Mouse (Mus musculus): ENCODE measurements around the gene Hspb7. TPM values are rescaled to one million over a fixed set of nuclear protein-coding genes. Genes with fewer than 3 reads are reported as not detected.

Hspb7 gene
- total RNA-seq, 2 experiments from 2014 or later: 1,173 to 1,191 TPM

DNA sequence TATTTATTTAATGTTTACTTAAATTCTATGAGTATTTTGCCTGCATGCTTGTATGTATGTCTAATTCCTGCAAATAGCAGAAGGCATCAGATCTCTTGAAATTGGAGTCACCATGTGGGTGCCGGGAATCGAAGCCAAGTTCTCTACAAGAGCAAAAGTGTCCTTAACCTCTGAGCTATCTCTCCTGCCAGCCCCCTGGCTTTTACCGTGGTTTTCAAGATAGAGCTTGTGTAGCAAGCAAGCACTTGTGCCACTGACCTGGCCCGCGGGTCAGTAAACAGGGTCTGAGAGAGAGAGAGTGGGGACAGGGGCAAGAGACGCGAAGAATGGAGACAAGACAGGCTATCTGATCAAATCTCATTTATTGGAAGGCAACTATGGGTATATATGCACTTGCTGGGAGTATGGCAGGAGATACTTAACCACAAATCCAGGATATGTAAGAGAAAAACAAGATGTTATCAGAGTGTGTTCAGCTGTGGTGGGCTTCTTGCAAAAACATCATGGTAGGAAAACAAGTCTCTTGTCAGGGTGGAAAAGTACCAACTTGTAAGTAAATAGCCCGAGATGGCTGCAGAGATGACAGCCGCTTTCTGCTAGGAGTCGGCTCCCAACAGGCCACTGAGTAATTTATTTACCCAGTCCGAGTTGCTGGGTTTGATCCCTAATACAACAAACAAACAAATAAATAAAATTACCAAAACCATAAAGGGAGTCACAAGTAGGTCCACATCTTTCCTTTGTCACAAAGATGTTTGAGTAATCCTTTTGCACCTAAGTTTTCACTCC lies 23.3 kb downstream of the Hspb7 start:
- intact Hi-C loops (cut with DNase I): no loop called here
- no peak for DNase-seq

DNA sequence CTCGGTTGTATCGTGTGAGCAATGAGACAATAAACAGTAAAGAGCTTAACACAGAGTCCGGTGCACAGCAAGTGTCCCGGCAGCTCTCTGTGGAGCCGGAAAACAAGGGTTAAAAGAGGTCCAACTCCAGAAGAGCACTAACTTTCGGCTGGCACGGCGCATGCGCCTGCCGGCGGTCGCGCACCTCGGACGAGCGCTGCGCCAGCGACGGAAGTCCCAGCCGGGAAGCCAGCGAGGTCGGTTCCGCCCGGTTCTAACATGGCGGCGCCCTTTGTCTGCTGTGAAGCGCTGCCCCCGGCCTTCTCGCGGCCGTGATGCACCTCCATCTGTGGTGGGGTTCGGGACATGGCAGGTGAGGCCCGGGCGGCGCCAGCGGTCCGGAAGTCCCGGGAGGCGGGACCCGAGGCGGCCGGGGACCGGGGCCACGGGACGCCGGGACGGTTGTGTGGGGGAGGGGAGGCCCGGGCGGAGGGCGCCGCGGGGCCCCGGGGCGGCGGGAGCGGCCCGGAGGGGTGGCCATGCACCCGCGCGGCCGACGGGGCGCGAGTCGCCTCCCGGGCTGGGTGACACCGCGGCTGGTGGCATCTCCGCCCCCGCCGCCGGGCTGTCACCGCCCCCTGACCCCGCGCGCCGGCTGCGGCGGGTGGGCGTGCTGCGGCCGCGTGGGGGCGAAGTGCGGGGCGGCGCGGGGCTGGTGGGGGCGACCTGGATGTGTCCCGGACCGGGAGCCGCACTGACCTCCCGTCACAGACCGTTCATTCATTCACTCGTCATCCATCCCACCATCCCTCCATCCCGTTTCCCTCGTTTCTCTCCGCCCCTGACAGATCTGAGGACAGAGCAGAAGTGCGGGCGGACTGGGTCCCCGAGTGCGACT lies 24.1 kb downstream of the Hspb7 start, which contains the start of gene Zbtb17:
TSS of gene Zbtb17 (plus strand) at position 204 of the 877 bp plus-strand sequence.
- intact Hi-C loops (cut with DNase I): no loop called here
- DNase-seq: peak; percentile 90 to 92

DNA sequence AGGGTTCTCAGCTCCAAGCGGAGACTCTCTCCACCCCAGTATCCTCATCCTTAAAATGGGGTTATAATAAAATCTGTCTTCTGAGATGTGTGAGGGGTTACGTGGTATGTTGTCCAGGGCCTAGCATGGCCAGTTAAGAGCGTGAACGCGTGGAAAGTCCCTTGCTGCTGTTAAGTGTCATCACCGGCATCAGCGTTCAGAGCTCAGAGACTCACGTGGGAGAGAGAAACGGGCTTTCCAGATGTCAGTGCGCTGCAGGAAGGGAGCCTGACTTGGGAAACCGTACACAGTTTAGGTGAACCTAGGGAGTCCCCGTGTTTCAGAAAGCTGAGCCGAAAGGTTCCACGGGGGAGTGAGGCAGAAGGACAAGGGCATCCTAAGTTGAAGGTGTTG lies 24.7 kb downstream of the Hspb7 start:
- no peak for DNase-seq
- intact Hi-C loops (cut with DNase I): no loop called here

DNA sequence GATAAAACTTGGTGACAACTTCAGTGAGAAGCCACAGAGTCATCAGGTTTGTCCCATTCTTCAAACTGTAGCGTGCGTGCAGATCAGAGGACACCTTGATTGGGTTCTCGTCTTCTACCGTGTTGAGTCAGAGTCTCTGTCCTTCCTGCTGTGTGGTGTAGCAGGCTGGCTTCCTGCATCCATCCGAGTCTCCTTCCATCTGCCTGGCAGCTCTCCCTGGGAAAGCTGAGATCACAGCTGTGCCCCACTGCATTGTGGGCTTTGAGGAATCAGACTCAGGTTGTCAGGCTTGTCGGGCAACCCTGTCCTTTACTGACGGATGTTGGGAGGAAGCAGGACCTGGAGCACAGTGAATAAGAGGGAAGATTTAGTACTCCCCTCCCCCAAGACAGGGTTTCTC lies 25.6 kb downstream of the Hspb7 start:
- no peak for DNase-seq
- intact Hi-C loops (cut with DNase I): no loop called here

DNA sequence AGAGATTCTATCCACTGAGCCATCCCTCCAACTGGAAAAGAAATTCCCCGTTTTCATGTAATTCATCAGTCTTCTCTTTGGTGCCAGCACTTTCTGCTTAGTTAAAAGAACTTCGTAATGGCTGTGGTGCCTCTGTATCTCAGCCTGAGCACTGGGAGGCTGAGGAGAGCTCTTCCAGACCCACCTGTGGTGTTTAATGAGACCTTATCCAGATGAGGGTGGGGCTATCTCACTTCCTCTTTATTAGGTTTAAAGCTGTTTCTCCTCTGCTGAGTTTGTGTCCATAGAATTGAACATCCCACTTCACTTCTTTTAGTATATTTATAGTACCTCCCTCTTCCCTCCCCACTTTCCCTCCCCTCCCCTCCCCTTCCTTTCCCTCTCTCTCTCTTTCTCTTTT lies 30.7 kb downstream of the Hspb7 start:
- intact Hi-C loops (cut with DNase I): no loop called here
- no peak for DNase-seq

DNA sequence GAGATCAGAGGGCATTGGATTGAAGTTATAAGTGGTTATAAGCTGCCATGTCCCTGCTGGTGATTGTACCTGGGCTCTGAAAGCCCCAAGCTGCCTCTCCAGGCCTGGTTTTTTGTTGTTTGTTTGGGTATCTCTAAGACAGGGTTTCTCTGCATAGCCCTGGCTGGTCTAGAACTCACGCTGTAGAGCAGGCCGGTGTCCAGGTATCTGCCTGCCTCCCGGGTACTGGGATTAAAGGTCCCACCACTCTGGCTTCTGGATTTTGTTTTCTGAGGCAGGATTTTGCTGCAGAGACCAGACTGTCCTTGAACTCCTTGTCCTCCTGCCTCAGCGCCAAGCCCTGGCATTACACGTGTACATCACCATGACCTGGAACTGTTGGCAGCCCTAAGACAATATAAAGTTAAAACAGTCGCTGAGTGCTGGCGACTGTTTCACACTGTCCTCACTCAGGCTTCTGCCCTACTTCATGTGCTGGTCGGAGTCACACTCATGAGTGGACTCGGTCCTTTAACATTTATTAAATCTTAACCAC lies 31.4 kb downstream of the Hspb7 start:
- no peak for DNase-seq
- intact Hi-C loops (cut with DNase I): no loop called here

DNA sequence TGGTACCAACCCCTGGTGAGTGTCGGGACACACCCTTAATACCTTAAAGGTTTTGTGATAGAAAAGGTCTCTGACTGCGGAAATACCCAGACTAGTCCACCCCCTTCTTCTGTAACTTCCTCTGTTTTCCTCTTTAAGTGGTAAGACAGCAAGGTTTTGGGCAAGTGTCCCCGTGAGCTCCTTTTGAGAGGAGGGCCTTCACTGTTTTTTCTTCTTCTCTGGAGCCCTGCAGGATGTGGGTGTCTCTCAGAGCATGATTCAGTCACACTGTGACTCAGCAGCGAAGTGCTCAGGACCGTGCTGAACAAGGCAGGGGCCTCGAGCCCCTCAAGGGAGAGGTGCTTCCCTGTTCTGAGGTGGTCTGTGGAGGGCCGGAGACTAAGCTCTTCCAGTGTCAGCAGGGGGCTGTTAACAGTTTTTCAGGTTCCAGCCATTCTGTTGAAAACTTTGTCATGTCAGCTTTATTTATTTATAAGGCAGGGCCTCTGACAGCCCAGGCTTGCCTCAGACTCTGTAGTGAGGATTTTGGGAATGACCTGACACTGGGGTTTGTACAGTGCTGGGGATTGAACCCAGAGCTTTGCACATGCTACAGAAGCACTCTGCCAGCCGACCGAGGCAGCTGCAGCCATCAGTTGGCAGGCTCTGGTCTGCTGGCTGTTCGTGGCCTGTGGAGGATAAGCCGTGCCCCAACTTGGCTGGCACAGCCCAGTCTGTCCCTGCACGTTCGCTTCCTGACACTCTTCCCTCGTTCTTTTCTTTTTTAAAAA lies 34.2 kb downstream of the Hspb7 start:
- intact Hi-C loops (cut with DNase I): no loop called here
- DNase-seq: no peak

DNA sequence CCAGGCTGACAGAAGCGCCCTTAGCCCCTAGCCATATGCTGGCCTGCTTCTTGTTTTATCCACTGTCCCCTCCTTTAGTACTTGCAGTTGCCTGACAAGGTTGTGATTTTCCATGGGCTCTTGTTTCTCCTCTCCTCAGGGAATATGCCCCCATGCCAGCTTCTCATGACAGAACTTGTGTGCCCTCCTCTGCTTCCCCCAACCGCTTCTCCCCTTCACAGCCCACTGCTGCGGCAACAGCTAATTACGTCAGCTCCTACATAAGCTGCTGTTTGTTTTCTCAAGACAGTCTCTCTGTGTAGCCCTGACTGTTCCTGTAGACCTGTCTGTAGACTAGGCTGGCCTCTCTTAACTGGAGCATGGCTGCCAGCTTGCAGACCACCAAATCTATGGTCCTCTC lies 34.9 kb downstream of the Hspb7 start:
- no peak for DNase-seq
- intact Hi-C loops (cut with DNase I): no loop called here

DNA sequence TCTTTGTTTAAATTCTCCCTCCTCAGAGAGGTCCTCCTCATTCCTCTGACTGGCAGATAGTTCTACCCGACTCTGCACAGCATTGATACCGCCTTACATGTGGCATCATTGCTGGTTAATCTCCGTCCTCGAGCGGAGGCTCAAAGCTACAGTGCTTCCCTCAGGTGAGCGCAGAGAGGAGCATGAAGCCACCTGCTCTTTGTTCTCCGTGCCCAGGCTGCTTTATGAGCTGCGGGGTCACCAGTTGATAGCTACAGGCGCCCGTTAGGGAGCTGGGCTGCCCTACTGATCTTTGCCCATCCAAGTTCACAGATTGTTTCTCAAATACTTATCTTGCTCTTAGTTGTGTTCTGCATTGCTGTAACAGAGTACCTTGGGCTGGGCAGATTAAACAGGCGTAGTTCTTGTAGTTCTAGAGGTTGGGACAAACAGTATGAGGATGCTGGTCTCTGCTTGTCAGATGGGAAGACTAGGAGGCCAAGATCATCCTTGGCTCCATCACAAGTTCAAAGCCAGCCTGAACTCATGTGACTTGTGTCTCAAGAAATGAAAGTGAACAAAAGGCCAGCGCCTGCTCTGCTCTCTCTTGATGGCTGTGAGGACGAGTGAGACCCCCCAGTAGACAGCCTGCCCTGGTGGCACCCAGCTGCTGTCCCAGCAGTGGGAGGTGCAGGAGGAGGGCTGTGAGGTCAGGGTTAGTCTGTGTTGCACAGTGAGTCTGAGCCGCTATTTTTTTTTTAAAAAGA lies 35.8 kb downstream of the Hspb7 start:
- intact Hi-C loops (cut with DNase I): no loop called here
- DNase-seq: no peak

DNA sequence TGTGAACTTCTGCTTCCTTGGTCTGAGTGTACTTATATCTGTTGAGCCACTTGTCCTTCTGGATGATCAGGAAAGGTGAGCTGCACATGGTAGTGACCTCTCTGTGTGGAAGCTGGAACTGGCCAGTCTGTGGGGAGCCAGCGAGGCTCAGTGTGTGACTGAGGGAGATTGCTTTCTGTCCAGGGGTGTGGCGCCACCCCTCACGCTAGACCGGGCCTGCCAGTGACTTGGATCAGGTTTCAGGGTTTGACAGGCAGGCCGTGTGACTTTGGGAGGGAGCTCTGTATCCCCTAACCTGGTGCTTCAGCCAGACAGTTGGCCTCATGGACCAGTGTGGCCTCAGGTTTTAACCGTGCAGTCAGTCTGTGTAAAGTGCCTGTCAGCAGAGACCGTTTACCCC lies 37.7 kb downstream of the Hspb7 start:
- DNase-seq: no peak
- intact Hi-C loops (cut with DNase I): loop anchor here (2.0 kb wide), 1 partner anchor 37 kb away; no protein-coding TSS in a partner anchor

DNA sequence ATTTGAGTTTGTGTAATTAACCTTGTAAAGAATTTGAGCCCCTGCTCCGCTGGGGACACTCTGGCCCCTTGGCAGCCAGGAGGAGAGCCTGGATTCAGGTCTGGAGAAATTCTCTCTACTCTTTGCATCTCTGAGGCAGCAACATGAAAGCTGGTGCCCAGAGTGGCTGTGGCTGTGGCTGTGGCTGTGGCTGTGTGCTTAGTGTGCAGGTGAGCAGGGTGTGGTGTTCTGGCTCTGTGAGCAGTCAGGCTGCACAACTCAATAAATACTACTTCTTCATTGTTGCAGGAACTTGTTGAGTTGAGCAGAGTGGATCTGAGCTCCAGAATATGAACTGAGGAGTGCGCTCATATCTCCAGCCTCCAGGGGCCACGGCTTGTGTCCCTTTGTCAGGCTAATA lies 38.3 kb downstream of the Hspb7 start:
- intact Hi-C loops (cut with DNase I): loop anchor here (2.0 kb wide), 1 partner anchor 36 kb away; no protein-coding TSS in a partner anchor

DNA sequence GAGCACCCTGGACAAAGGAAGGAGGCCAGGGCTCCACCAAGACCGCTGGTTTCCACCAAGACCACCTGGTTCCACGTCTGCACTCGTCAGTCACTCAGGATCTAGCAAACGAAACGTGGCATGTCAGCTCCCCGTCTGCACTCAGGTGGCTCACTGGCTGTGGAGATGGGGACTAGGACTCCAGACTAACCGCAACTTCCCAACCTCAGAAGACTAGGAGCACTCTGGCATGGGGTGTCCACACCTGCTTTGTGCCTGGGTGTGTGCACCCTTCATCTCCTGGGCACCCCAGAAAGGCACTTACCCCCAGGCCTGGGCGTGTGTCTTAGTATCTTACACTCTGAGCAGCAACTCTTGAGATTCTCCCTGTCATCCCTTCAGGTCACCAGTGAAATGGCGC lies 39.2 kb downstream of the Hspb7 start:
- no peak for DNase-seq
- intact Hi-C loops (cut with DNase I): loop anchor here (2.0 kb wide), 1 partner anchor 35 kb away; no protein-coding TSS in a partner anchor

More for the DNA sequence above, 38.3 kb downstream of the Hspb7 start:
- DNase-seq: no peak

DNA sequence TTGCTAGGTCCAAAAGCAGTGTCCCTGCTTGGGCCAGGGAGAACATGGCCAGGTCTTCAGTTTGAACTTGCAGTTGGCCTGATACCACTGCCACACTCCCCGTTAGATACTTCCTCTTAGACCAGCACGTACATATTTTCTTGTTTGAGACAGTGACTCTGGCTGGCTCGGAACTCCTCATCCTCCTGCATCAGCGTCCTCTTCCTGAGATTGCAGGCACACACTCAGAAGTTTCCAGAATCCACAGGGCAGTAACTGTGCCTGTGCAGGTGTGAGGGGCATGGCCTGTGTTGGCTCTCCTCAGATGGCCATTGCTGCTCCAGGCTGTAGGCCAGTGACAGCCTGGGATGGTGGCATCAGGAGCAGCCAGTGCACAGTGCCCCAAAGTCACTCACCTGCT lies 39.9 kb downstream of the Hspb7 start:
- no peak for DNase-seq
- intact Hi-C loops (cut with DNase I): no loop called here

DNA sequence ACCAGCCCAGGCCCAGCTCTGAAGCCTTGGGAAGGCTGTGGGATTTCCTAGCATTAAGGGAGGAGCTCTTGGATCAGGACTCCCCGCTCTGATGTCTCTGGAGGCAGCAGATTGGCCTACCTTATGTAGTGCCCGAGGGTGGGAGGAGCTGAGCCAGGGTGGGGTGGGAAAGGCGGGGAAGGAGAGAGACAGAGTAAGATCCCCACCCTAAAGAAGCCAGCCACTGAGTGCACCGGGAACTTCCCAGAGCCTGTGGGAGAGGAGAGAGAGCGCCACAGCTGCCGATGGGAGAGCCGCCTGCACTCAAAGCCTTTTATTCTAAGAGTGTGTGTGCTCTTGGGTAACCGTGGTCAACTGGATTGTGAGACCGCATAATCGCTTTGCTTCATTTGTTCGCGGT lies 40.5 kb downstream of the Hspb7 start:
- no peak for DNase-seq
- intact Hi-C loops (cut with DNase I): no loop called here

DNA sequence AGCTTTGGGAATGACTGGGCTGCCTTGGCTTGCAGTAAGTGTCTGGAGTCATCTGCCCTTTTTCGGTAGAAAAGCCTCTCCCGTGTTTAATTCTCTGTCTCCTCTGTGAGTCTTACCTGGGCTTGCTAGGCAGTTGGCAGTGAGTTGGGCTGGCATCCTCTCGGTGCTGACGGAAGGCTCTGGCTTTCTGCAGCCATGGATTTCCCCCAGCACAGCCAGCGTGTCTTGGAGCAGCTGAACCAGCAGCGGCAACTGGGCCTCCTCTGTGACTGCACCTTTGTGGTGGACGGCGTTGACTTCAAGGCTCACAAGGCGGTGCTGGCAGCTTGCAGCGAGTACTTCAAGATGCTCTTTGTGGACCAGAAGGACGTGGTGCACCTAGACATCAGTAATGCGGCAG lies 41.0 kb downstream of the Hspb7 start:
- intact Hi-C loops (cut with DNase I): no loop called here
- DNase-seq: no peak

DNA sequence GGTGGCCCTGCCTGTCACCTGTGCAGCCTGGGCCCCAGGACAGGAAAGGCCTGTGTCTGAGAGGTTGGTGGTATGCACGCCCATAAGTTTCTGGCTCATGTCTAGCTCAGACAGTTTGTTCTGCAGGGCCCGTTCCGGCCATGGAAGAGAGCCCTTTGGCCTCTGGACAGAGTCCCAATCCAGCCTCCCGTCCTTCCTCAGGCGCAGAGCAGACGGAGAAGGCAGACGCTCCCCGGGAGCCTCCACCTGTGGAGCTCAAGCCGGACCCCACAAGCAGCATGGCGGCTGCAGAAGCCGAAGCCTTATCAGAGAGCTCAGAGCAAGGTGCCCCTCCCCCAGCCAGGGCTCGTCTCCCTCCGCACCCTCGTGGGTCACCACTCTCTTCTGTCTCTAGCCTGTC lies 42.9 kb downstream of the Hspb7 start:
- intact Hi-C loops (cut with DNase I): no loop called here
- DNase-seq: no peak

DNA sequence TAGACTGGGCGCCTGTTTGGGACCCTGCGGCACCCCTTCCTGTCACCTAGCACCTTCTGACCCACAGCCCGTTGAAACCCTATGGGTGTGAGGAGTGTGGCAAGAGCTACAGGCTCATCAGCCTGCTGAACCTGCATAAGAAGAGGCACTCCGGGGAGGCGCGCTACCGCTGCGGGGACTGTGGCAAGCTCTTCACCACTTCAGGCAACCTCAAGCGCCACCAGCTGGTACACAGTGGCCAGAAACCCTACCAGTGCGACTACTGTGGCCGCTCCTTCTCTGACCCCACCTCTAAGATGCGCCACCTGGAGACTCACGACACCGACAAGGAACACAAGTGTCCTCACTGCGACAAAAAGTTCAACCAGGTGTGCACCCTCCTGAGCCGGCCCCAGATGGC lies 44.1 kb downstream of the Hspb7 start:
- intact Hi-C loops (cut with DNase I): no loop called here
- no peak for DNase-seq

DNA sequence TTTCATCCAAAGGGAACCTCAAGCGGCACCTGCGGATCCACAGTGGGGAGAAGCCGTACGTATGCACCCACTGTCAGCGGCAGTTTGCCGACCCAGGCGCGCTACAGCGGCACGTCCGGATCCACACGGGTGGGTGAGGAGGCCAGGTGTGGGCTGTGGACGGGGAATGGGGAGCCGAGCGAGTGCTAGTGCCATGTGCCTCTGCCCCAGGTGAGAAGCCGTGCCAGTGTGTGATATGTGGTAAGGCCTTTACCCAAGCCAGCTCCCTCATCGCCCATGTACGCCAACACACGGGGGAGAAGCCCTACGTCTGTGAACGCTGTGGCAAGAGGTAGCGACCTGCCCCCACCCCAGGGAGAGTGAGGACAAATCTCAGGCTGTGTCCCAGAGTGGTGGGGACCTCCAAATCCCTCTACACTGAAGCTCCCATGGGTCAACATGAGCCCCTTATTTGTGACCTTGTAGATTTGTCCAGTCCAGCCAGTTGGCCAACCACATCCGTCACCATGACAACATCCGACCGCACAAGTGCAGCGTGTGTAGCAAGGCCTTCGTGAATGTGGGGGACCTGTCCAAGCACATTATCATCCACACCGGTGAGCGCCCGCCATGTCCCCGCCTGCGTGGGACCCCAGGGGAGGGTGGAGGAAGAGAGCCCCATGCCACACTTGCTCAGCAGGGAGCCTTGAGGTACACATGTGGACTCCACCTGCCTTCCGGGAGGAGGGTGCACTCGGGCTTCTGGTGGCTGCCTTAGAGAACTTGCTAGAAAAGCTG lies 45.1 kb downstream of the Hspb7 start:
- intact Hi-C loops (cut with DNase I): no loop called here
- no peak for DNase-seq

DNA sequence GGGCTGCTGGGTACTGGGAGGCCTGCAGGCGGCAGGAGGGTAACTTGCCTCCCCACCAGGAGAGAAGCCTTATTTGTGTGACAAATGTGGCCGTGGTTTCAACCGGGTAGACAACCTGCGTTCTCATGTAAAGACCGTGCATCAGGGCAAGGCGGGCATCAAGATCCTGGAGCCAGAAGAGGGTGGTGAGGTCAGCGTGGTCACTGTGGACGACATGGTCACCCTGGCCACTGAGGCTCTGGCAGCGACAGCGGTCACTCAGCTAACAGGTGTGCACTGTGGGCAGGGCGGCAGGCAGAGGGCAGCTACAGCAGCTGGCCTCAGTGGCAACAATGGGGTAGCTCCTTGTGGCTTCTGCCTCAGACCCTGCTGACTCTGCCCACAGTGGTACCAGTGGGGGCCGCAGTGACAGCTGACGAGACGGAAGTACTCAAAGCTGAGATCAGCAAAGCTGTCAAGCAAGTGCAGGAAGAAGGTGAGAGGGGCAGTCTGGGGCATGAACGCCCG lies 45.8 kb downstream of the Hspb7 start:
- intact Hi-C loops (cut with DNase I): no loop called here
- no peak for DNase-seq
